Mouse (Mus musculus) E14TG2a.4 (cell line): ENCODE measurements at regions not wholly inside any gene's neighbourhood (a gene's known extent, or its start where the extent isn't known, plus 50 kb on each side); places are given as distances from the start of the nearest gene placed in this dataset.

Source experiments
- H3K27me3 ChIP-seq: 2 replicates; pipeline ENCODE4 v1.6.1; 2014; ENCODE audit warnings: low read length, control low read depth; ENCODE audit not compliant: insufficient read depth
- H3K36me3 ChIP-seq: 2 replicates; pipeline ENCODE4 v1.6.1; 2014; ENCODE audit warnings: low read length, control low read depth; ENCODE audit not compliant: insufficient read depth
- H3K4me1 ChIP-seq: replicated peaks from 2 replicates; pipeline ENCODE4 v1.6.1; 2014; ENCODE audit warnings: low read depth, low read length, control low read depth
- H3K4me3 ChIP-seq: replicated peaks from 2 replicates; pipeline ENCODE4 v1.5.1; 2014; ENCODE audit warnings: mild to moderate bottlenecking, low read length
- H3K9me3 ChIP-seq: 2 replicates; pipeline ENCODE4 v1.6.1; 2014; ENCODE audit warnings: low read length, control low read depth
- CTCF ChIP-seq: conservative IDR thresholded peaks from 2 replicates; pipeline ENCODE4 v1.5.1; 2014; ENCODE audit warnings: low read length
- NANOG ChIP-seq: IDR thresholded peaks from 2 replicates; pipeline ENCODE4 v1.6.1; 2014; ENCODE audit warnings: borderline replicate concordance, low read length, mixed read lengths
- POU5F1 ChIP-seq: IDR thresholded peaks from 2 replicates; pipeline ENCODE4 v1.6.1; 2014; ENCODE audit warnings: low read length, borderline replicate concordance

DNA sequence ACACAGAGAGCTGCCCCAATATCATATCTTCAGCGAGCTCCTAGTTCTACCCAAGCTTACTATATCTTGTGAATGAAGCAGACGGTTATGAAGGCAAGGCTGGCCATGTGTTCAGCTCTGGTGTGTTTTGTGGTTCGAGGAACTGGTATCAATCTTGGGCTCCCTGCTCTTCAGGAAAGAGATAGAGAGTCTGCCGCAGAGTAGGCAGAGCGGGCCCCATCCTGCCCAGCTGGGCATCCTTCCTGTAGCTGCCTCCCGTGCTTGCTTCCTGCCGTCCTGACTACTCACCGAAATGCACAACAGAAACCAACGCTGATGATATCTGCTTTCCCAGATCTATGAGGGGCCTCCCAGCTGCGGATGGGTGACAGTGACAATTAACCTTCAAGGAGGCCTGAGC, 60.3 kb downstream of the Snrpe start:
- Histone ChIP-seq H3K4me1 (peaks cover 5% of the 10 kb centered on the region; the same call in 1 of the 2 replicates), H3K9me3 (no peaks in the 10 kb centered on the region), H3K4me3 (no peak overlapping the region), H3K27me3 (no peaks in the 10 kb centered on the region), H3K36me3 (no peaks in the 10 kb centered on the region)
- no peak for TF ChIP-seq CTCF
- no peak for TF ChIP-seq POU5F1
- no peak for TF ChIP-seq NANOG

- H3K4me1 ChIP-seq: peaks cover 5% of the 10 kb centered on the region; the same call in 1 of the 2 replicates
- no peaks in the 10 kb centered on the region for H3K9me3 ChIP-seq
- H3K27me3 ChIP-seq: no peaks in the 10 kb centered on the region
- no peak for TF ChIP-seq CTCF
- TF ChIP-seq NANOG: no peak
- TF ChIP-seq POU5F1: no peak
- no peak overlapping the region for H3K4me3 ChIP-seq
- H3K36me3 ChIP-seq: no peaks in the 10 kb centered on the region
Measured at GRCm38 (mm10) chr1:133548971-133549370, 61.1 kb downstream of the Snrpe start.

DNA sequence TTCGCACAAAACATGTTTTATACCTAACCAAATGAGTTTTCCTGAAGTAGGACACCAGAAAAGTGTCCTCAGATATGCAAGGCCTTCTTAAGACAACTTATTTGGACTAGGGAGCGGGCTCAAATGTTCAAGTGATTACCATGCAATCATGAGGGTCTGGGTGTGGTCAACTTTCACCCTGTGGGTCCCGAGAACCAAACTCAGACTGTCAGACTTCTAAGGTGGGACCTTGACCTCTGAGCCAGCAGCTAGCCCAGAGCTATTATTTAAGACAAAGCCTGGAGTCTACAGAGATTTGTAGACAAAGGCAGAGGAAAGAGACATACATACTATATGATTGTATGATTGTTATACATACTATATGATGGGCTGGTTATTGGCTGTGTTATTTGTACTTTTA, 62.5 kb downstream of the Snrpe start:
- 0 out of 2 replicates have a peak, but pooled peaks cover 4% of the 10 kb centered on the region for H3K27me3 ChIP-seq
- no peaks in the 10 kb centered on the region for H3K36me3 ChIP-seq
- peaks cover 14% of the 10 kb centered on the region for H3K4me1 ChIP-seq
- TF ChIP-seq POU5F1 (no peak), NANOG (no peak), CTCF (no peak)
- H3K4me3 ChIP-seq: no peak overlapping the region
- no peaks in the 10 kb centered on the region for H3K9me3 ChIP-seq

- H3K27me3 ChIP-seq: 0 out of 2 replicates have a peak, but pooled peaks cover 4% of the 10 kb centered on the region
- H3K4me1 ChIP-seq: peaks cover 14% of the 10 kb centered on the region
- no peak overlapping the region for H3K4me3 ChIP-seq
- H3K36me3 ChIP-seq: no peaks in the 10 kb centered on the region
- no peaks in the 10 kb centered on the region for H3K9me3 ChIP-seq
- TF ChIP-seq NANOG: no peak
Measured at GRCm38 (mm10) chr1:133544996-133545395, 65.1 kb downstream of the Snrpe start.

DNA sequence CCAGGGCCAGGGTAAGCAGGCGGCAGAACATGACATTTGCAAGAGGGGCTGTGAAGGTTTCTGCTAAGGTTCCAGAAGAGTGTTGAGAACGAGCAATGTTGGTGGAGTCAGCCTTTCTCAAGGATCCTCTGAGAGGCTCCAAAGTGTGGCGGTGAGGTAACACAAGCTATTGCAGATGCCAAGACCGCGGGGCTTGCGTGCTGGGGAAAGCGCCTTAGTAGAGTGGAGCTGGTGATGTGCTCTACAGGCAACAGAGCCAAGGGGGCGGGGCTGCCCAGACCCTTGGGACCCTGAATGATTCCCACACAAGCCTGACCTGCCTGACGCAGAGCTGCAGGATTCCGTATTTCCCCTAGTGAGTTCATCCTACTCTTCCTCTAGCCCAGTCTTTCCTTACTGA, 66.3 kb downstream of the Snrpe start:
- 0 out of 2 replicates have a peak, but pooled peaks cover 4% of the 10 kb centered on the region for H3K27me3 ChIP-seq
- peaks cover 14% of the 10 kb centered on the region for H3K4me1 ChIP-seq
- H3K9me3 ChIP-seq: no peaks in the 10 kb centered on the region
- peak overlapping the region; percentile 56 for H3K4me3 ChIP-seq
- no peak for TF ChIP-seq CTCF
- no peak for TF ChIP-seq POU5F1
- no peak for TF ChIP-seq NANOG
- H3K36me3 ChIP-seq: no peaks in the 10 kb centered on the region

DNA sequence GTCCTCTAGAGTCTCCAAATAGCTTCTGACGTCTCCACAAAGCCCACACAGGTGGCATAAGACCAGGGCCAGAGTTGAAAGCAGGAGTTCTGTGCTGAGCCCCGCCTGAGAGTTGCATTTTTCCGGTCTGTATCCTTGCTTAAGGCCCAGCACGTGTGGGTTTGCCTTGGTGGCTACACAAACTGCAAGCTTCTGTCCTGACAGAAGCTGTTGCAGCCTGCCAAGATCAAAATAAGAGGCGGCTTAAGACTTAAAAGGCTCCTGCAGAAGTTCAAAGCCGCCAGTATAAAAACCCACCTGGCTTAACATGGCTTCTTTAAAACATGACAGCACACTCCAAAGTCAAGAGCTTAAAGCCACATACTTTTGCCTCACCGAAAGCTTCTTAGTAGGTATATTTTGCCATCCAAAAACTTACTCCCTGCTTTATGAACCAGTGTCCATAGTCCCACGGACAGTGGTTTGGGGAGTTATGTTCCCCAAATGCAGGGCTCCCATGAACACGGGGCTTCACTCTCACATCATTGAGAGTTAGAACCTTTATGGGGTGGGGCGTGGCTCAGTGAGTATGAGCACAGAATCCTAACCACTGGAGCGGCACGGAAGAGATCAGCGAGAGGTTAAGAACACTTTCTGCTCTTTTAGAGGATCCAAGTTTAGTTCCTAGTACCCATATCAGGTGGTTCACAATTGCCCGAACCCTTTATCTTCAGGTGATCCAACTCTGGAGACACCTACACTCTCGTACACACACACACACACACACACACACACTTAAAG, 67.9 kb downstream of the Snrpe start:
- no peak for TF ChIP-seq CTCF
- no peak for TF ChIP-seq NANOG
- no peak for TF ChIP-seq POU5F1
- no peaks in the 10 kb centered on the region for H3K9me3 ChIP-seq
- peaks cover 10% of the 10 kb centered on the region for H3K4me1 ChIP-seq
- no peak overlapping the region for H3K4me3 ChIP-seq
- H3K27me3 ChIP-seq: 0 out of 2 replicates have a peak, but pooled peaks cover 4% of the 10 kb centered on the region
- no peaks in the 10 kb centered on the region for H3K36me3 ChIP-seq

DNA sequence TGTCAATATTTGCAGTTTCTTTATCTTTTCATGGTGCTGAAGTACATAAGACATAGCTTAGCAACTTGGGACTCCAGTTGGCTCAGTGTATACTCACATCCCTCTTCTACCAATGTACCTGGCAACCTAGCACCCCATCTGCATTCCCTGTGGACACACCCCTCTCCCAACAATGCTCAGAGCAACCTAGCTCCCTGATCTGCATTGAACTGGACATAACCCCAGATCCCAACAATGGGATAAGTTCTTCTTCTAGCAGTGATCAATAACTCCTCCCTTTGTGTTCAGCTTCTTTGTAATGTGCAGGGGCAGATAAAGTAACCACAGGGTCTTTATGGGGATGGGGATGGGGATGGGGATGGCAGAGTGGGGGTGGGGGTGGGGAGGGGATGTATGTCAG, 79.4 kb downstream of the Snrpe start:
- no peak for TF ChIP-seq NANOG
- TF ChIP-seq CTCF: no peak
- TF ChIP-seq POU5F1: no peak
- Histone ChIP-seq H3K36me3 (no peaks in the 10 kb centered on the region), H3K9me3 (no peaks in the 10 kb centered on the region)

DNA sequence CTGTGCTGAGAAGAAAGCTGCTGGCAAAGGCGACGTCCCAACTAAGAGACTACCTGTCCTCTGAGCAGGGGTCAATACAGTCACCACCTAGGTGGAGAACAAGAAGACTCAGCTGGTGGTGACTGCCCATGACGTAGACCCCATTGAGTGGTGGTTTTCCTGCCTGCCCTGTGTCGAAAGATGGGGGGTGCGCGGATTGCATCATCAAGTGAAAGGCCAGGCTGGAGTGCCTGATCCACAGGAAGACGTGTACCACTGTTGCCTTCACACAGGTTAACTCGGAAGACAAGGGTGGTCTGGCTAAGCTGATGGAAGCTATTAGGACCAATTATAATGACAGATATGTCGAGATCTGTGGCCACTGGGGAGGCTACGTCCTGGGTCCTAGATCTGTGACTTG, 80.3 kb downstream of the Snrpe start:
- Histone ChIP-seq H3K4me3 (no peak overlapping the region), H3K36me3 (no peaks in the 10 kb centered on the region), H3K27me3 (no peaks in the 10 kb centered on the region)

More for the DNA sequence above, 79.4 kb downstream of the Snrpe start:
- Histone ChIP-seq H3K27me3 (no peaks in the 10 kb centered on the region), H3K4me3 (no peak overlapping the region), H3K4me1 (peaks cover 30% of the 10 kb centered on the region)

More for the DNA sequence above, 80.3 kb downstream of the Snrpe start:
- H3K9me3 ChIP-seq: no peaks in the 10 kb centered on the region
- TF ChIP-seq POU5F1: no peak
- TF ChIP-seq NANOG: no peak
- no peak for TF ChIP-seq CTCF
- H3K4me1 ChIP-seq: peaks cover 29% of the 10 kb centered on the region
